Mouse (Mus musculus): ENCODE measurements at regions not wholly inside any gene's neighbourhood (a gene's known extent, or its start where the extent isn't known, plus 50 kb on each side); places are given as distances from the start of the nearest gene placed in this dataset.

GRCm38 (mm10) chr12:97278792-97279191 lies 980.5 kb downstream of the Galc start:
- H3K27me3 ChIP-seq (replicated peaks): no peaks in the 10 kb centered on the region
- no peaks in the 10 kb centered on the region for H3K4me1 ChIP-seq
- WGBS: 83% methylated on average over 2 of the region's 2 CpGs
- no peak for ATAC-seq (ENCODE audit: low FRiP score, low read depth)
- H3K36me3 ChIP-seq: no peaks in the 10 kb centered on the region
- no peak overlapping the region for H3K27ac ChIP-seq
- H3K4me2 ChIP-seq (replicated peaks): no peak overlapping the region
- no peak overlapping the region for H3K9ac ChIP-seq
- no peak overlapping the region for H3K4me3 ChIP-seq
- H3K9me3 ChIP-seq: no peaks in the 10 kb centered on the region

- Histone ChIP-seq H3K36me3 (no peaks in the 10 kb centered on the region), H3K27ac (no peak overlapping the region), H3K4me1 (no peaks in the 10 kb centered on the region), H3K27me3 (replicated peaks) (no peaks in the 10 kb centered on the region), H3K4me3 (no peak overlapping the region), H3K9me3 (no peaks in the 10 kb centered on the region), H3K9ac (no peak overlapping the region), H3K4me2 (replicated peaks) (no peak overlapping the region)
- WGBS: 59% methylated on average over 1 of the region's 1 CpGs
- no peak for ATAC-seq (ENCODE audit: low FRiP score, low read depth)
Observed at GRCm38 (mm10) chr12:97278331-97278730, 980.9 kb downstream of the Galc start.
